Mouse (Mus musculus) liver, embryonic 12.5 days (tissue): Measurements from ENCODE around the gene Trim2. TPM values are rescaled to one million over a fixed set of nuclear protein-coding genes. Genes with fewer than 3 reads are reported as not detected.

ENCODE experiments used
- ATAC-seq: fragments of 200-750 bp; cut with Nextera tagmentation; 2 replicates; pipeline ENCODE4 v1.8.0; 2017; ENCODE audit warnings: moderate number of reproducible peaks, mild to moderate bottlenecking, moderate library complexity
- H3K27ac ChIP-seq: fragments of 300-500 bp; sonication (generic); 2 replicates; pipeline ENCODE4 v1.5.1; 2016; ENCODE audit warnings: mild to moderate bottlenecking
- H3K27me3 ChIP-seq: fragments of 300-500 bp; sonication (generic); replicated peaks from 2 replicates; pipeline ENCODE4 v1.6.1; 2016; ENCODE audit warnings: mild to moderate bottlenecking, moderate library complexity
- H3K36me3 ChIP-seq: fragments of 300-500 bp; sonication (generic); 2 replicates; pipeline ENCODE4 v1.6.1; 2016; ENCODE audit warnings: mild to moderate bottlenecking, moderate library complexity
- H3K4me1 ChIP-seq: fragments of 300-500 bp; sonication (generic); 2 replicates; pipeline ENCODE4 v1.6.1; 2016
- H3K4me2 ChIP-seq: fragments of 300-500 bp; sonication (generic); 2 replicates; pipeline ENCODE4 v1.6.1; 2016; ENCODE audit warnings: mild to moderate bottlenecking, moderate library complexity
- H3K4me3 ChIP-seq: fragments of 300-500 bp; sonication (generic); 2 replicates; pipeline ENCODE4 v1.5.1; 2016; ENCODE audit warnings: mild to moderate bottlenecking, moderate library complexity
- H3K9ac ChIP-seq: fragments of 300-500 bp; sonication (generic); 2 replicates; pipeline ENCODE4 v1.6.1; 2016; ENCODE audit warnings: mild to moderate bottlenecking, moderate library complexity
- H3K9me3 ChIP-seq: fragments of 300-500 bp; sonication (generic); replicated peaks from 2 replicates; pipeline ENCODE4 v1.6.1; 2016; ENCODE audit warnings: mild to moderate bottlenecking, moderate library complexity
- WGBS: fragments of 180-500 bp; shearing (Covaris S2); methylation state at CpG from one replicate; pipeline ENCODE4 v1.1.7; 2016; ENCODE audit not compliant: insufficient replicate concordance; 5-methylcytosine and 5-hydroxymethylcytosine counted together
- polyA plus RNA-seq: library from polyadenylated mRNA; unstranded; fragments of >200 nt; fragmentation: Nextera tagmentation; extraction: Ambion mirVana; gene quantifications from 2 replicates; pipeline ENCODE4 v1.2.1, GENCODE M21; 2016

The Trim2 gene
- polyA plus RNA-seq, 1 experiment from 2014 or later, result 4.0 TPM

DNA sequence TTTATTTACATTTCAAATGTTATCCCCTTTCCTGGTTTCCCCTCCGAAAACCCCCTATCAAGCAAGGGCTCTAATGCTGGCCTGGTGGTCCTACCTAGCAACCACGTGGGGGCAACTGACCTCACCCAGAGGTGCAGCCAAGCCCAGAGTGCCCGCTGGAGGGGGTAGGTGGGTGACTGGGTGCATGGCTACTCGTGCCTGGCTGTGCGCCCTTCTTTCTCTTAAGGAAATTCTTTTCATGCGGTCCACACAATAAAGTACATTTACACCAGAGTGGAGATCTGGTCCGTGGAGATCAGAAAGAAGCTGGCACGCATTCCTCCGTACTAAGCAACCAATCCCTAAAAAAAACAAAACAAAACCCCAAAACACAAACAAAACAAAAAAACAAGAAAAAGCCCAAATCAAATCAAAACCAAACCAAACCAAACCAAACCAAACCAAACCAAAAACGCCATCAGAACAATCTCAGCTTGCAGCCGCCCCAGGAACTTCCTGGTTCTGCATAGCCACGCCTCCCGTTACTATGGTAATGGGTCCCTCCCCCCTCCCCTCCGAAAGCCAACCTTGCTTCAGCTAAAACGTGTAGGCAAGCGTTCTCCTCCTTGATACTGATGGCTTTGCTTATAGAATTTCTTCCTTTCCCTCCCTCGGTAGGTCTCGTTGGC lies 78.3 kb downstream of the Trim2 start:
- peak overlapping the region; percentile 61 for H3K4me2 ChIP-seq
- H3K9ac ChIP-seq, result no peak overlapping the region
- H3K27ac ChIP-seq, result no peak overlapping the region
- peak; percentile 48; the same call in 1 of the 2 replicates for ATAC-seq
- under 1% methylated on average over 18 of the region's 18 CpGs for WGBS
- H3K27me3 ChIP-seq, result no peaks in the 10 kb centered on the region
- H3K4me1 ChIP-seq, result peaks cover 20% of the 10 kb centered on the region
- H3K36me3 ChIP-seq, result no peaks in the 10 kb centered on the region
- 0 out of 2 replicates have a peak, but pooled peaks cover 1% of the 10 kb centered on the region for H3K9me3 ChIP-seq
- peak overlapping the region; percentile 38 for H3K4me3 ChIP-seq

DNA sequence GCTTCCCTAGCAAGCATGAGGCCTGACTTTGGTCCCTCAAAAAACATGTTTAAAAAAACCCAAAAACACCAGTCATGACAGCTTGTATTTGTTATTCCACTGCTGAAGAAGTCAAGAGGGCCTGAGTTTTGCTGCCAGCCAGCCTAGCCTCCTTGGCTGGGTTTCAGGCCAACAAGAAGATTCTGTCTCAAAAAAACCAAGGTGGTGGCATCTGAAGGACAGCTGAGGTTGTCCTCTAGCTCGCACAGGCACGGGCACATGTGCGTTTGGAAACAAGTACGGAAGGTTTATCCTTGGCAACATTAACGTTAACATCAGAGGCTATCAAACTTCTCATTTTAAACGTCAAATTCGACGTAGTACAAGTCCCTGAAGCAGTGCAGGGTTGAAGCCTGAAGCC lies 79.0 kb downstream of the Trim2 start:
- Histone ChIP-seq H3K9me3 (no peaks in the 10 kb centered on the region), H3K4me1 (peaks cover 20% of the 10 kb centered on the region), H3K36me3 (no peaks in the 10 kb centered on the region), H3K27ac (no peak overlapping the region), H3K9ac (no peak overlapping the region), H3K27me3 (no peaks in the 10 kb centered on the region), H3K4me2 (no peak overlapping the region), H3K4me3 (no peak overlapping the region)
- no peak for ATAC-seq
- 43% methylated on average over 8 of the region's 8 CpGs for WGBS

DNA sequence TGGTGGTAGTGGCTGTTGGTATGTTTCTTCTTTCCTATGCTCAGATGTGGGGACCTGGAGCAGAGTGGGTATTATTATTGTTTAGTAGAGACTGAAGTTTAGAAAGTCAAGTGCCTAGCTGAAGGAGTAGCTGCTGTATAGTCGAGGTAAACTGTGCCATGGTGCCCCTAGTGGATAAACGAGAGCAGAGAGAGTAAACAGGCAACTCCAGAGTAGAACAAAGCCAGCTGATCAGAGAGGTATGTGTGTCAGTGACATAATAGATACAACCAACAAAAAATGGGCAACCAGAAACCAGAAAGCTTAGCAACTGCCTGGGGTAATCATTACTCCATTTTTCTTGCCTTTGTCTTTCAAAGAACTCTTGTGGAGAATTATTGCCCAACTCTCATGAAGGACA lies 81.7 kb downstream of the Trim2 start:
- 6% methylated on average over 2 of the region's 2 CpGs for WGBS
- Histone ChIP-seq H3K27ac (no peak overlapping the region), H3K9me3 (no peaks in the 10 kb centered on the region), H3K36me3 (no peaks in the 10 kb centered on the region), H3K4me1 (peaks cover 13% of the 10 kb centered on the region; the same call in 1 of the 2 replicates), H3K9ac (no peak overlapping the region), H3K4me2 (no peak overlapping the region), H3K27me3 (peaks cover 20% of the 10 kb centered on the region), H3K4me3 (no peak overlapping the region)
- no peak for ATAC-seq

DNA sequence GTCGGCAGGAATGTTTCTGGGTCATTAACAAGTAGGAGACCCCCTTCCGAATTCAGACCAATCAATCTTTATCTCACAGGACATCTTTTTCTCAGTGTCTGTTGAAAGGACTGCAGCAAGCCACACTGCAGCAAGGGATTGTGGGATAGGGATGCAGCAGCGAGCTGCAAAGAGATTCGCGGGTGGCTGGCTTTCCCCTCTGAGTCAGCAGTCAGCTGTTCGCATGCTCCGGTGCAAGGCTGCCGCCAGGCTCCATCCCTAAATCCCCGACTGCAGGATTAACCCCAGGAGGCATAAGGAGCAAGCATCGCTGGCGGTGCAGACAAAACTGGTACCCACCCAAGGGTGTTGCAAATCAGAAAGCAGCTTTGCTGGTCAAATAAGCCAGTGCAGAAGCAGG lies 85.9 kb downstream of the Trim2 start:
- Histone ChIP-seq H3K36me3 (no peaks in the 10 kb centered on the region), H3K9me3 (no peaks in the 10 kb centered on the region), H3K4me2 (peak overlapping the region; percentile 48), H3K27ac (no peak overlapping the region), H3K27me3 (peaks cover 46% of the 10 kb centered on the region), H3K4me3 (peak overlapping the region; percentile 26), H3K4me1 (peaks cover 4% of the 10 kb centered on the region; the same call in 1 of the 2 replicates), H3K9ac (no peak overlapping the region; the same call in 1 of the 2 replicates)
- 1% methylated on average over 11 of the region's 11 CpGs for WGBS
- ATAC-seq, result no peak

DNA sequence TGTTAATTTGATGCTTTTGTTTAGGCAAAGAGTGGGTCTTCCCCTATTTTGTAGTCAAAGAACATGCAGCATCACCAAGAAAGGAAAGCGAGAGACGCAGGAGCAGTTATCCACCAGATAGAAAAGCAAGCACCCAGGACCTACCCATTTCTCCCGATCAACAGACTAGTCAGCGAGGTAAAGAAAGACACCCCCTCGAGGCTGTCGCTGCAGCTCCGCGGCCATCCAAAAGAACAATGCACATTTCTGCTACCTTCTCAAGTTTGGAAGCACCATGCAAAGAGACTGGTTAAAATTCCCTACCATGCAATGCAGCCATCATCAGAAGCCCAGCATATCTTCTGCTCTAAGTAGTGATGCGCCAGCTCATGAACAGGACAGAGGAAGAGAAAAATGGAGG lies 86.4 kb downstream of the Trim2 start:
- H3K4me3 ChIP-seq, result peak overlapping the region; percentile 26
- no peaks in the 10 kb centered on the region for H3K36me3 ChIP-seq
- no peak for ATAC-seq
- H3K9ac ChIP-seq, result no peak overlapping the region
- peaks cover 46% of the 10 kb centered on the region for H3K27me3 ChIP-seq
- no peaks in the 10 kb centered on the region for H3K9me3 ChIP-seq
- peaks cover 4% of the 10 kb centered on the region; the same call in 1 of the 2 replicates for H3K4me1 ChIP-seq
- H3K27ac ChIP-seq, result no peak overlapping the region
- WGBS, result 2% methylated on average over 9 of the region's 9 CpGs
- H3K4me2 ChIP-seq, result peak overlapping the region; percentile 48

DNA sequence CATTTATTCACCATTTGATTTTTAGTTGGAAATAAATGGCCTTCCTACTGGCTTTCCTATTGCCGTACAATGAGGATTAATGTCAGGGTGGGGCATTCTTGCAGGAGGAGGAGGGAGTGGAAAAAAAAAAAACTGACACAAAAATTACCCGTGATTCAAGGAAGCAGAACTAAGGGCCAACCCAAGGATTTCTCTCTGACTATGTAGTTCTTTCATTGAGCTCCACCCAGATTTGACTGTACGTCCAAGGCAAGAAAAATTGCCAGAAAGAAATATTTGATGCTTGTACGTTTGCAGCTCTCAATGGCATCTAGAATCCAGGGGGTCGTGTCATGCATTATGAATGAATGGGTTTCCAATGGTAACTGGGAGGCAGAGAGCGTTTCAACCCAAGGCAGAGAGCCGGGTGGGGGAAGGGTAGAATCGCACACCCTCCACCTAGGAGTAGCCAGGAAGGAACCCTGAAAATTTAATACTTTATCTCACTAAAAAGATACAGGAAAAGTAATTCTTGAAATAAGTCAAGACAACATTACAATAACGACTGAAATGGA lies 86.9 kb downstream of the Trim2 start:
- Histone ChIP-seq H3K4me2 (peak overlapping the region; percentile 48), H3K27ac (no peak overlapping the region), H3K4me3 (no peak overlapping the region), H3K36me3 (no peaks in the 10 kb centered on the region), H3K4me1 (peaks cover 4% of the 10 kb centered on the region; the same call in 1 of the 2 replicates), H3K9ac (no peak overlapping the region), H3K27me3 (peaks cover 46% of the 10 kb centered on the region), H3K9me3 (no peaks in the 10 kb centered on the region)
- WGBS, result 15% methylated on average over 9 of the region's 9 CpGs
- no peak for ATAC-seq

DNA sequence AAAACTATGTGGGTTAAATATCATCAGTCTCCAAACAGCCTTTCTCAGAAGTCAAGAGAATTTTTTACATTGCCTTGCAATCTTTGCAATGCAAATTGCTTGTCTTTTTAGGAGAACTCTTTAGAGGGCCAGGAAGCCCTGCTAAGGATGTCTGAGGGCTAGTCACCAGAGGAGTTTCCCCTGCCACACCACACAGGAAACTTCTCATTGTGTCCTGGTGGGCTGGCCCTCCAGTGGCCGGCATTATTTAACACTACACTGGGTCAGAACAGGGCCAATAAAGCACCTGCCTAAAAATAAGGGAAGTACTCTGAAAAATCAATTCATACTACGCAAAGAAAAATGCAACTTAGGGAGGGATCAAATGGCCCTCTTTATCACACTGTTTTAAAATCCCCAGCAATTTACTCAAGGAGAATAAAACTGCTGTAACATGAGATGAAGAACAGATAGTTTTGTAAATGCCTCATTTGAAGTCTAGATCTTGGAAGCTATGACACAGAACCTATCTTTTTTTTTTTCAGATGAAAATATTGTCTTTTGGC lies 87.4 kb downstream of the Trim2 start:
- WGBS, result 13% methylated on average over 2 of the region's 2 CpGs
- no peak overlapping the region for H3K4me2 ChIP-seq

DNA sequence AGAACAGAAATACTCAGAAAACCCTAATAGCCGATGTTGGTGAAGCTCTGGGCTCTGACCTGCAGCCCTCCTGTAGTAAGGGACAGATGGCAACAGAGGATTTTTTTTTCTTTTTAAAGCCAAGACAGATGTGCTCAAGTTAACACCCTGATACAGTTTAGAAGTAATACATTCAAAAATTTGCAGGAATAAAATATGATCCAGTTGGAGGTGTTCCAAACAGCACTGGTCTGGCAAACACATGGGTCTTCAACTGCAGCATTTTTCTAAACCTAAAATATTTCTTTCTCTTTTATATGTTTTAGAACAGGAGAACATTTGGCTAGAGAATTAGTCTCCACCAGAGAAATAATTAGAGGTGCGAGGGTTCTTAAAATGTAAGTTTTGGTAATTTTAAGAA lies 88.2 kb downstream of the Trim2 start:
- Histone ChIP-seq H3K9ac (no peak overlapping the region), H3K4me3 (no peak overlapping the region), H3K4me1 (peaks cover 4% of the 10 kb centered on the region; the same call in 1 of the 2 replicates), H3K9me3 (no peaks in the 10 kb centered on the region), H3K4me2 (no peak overlapping the region), H3K27ac (no peak overlapping the region), H3K27me3 (peaks cover 46% of the 10 kb centered on the region), H3K36me3 (no peaks in the 10 kb centered on the region)
- WGBS, result 76% methylated on average over 2 of the region's 2 CpGs
- no peak for ATAC-seq

More for the DNA sequence above, 87.4 kb downstream of the Trim2 start:
- Histone ChIP-seq H3K9me3 (no peaks in the 10 kb centered on the region), H3K4me1 (peaks cover 4% of the 10 kb centered on the region; the same call in 1 of the 2 replicates), H3K27me3 (peaks cover 46% of the 10 kb centered on the region), H3K4me3 (no peak overlapping the region), H3K27ac (no peak overlapping the region), H3K9ac (no peak overlapping the region), H3K36me3 (no peaks in the 10 kb centered on the region)
- ATAC-seq, result no peak

DNA sequence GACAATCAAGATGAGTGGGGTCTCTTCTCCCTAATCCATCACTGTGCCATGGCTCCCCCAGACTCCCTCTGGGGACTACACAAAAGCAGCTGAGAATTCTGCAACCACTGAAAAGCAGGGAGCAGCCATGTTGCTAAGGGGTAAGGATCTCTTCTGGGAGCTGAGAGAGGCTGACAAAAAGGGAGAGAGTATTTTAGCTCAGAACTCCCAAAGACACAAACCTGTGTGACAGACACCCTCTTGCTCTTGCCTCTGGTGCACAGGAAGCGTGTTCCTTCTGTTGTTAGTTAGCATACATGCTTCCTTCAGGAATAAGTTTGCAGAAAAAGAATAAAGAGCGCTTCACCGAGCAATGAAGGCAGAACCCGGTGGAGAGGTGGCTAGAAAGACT lies 88.7 kb downstream of the Trim2 start:
- no peaks in the 10 kb centered on the region for H3K9me3 ChIP-seq
- no peak overlapping the region for H3K9ac ChIP-seq
- no peaks in the 10 kb centered on the region for H3K36me3 ChIP-seq
- no peak for ATAC-seq
- 58% methylated on average over 4 of the region's 4 CpGs for WGBS
- no peak overlapping the region for H3K27ac ChIP-seq
- peaks cover 46% of the 10 kb centered on the region for H3K27me3 ChIP-seq
- H3K4me1 ChIP-seq, result peaks cover 4% of the 10 kb centered on the region; the same call in 1 of the 2 replicates
- no peak overlapping the region for H3K4me3 ChIP-seq
- no peak overlapping the region for H3K4me2 ChIP-seq

DNA sequence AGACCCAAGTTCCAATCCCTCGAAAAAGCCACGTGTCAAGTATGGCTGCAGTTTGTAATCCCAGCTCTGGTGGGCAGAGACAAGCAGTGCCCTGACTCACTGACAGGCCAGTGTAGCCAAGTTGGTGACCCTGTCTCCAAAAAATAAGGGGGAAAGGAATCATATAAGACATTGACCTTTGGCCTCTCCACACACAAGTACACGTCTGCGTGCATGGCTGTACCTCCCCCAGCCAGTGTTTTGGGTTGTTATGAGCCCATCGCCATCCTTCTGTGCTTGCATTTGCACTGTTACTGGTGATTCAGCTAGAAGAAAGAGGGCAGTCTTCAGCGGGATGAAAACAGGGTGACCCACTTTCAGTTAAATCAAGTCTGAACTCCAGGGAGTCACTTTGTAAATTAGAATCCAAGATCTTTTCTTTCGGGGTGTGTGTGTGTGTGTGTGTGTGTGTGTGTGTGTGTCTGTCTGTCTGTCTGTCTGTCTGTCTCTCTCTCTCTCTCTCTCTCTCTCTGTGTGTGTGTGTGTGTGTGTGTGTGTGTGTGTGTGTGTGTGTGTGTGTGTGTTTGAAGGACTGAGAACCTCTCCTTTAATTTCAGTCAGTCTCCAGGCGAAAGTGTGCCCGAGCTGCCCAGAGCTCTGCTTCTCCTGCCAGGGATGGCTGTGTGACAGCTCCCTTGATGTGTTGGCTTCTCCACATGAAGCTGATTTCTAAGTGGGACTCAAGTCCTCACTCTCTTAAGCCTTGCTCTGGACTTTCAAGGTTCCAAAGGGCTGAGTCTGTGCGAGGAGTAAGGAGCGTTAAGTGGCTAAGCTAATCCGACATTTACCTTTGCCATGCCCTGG lies 89.3 kb downstream of the Trim2 start:
- WGBS, result 63% methylated on average over 12 of the region's 12 CpGs

DNA sequence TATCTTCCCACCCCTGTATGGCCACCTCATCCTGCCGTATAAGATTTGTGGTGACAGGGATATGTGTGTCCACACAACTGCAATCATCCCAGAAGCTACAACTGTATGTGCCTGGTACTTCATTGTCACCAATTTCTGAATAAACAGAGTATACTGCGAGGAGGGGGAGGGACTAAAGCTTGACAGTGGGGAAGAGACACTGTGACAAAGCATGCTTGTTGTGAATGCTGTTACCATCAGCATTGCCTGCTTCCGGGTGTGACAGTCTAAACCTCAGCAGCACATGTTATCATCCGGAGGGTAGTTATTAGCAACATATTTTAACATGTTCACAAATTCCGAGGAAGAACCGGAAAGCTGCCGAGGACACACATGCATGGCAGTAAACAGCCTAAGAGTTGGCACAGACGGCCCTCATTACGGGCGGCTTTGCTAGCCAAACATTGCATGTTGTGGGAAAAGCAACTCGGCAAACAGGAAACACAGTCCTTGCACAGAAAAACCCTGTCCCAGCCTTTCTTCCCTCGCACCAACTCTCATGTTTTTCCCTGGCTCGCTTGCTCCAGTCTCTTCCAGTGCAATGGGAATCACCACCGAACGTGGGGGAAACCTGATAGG lies 90.8 kb downstream of the Trim2 start:
- Histone ChIP-seq H3K27me3 (peaks cover 34% of the 10 kb centered on the region), H3K9me3 (no peaks in the 10 kb centered on the region), H3K9ac (no peak overlapping the region), H3K4me3 (no peak overlapping the region), H3K36me3 (no peaks in the 10 kb centered on the region), H3K4me1 (peaks cover 4% of the 10 kb centered on the region; the same call in 1 of the 2 replicates), H3K4me2 (no peak overlapping the region), H3K27ac (no peak overlapping the region)
- 77% methylated on average over 15 of the region's 15 CpGs for WGBS
- ATAC-seq, result no peak

More for the DNA sequence above, 89.3 kb downstream of the Trim2 start:
- Histone ChIP-seq H3K27ac (no peak overlapping the region), H3K4me3 (no peak overlapping the region), H3K9ac (no peak overlapping the region), H3K4me1 (peaks cover 4% of the 10 kb centered on the region; the same call in 1 of the 2 replicates), H3K27me3 (peaks cover 46% of the 10 kb centered on the region), H3K36me3 (no peaks in the 10 kb centered on the region), H3K9me3 (no peaks in the 10 kb centered on the region), H3K4me2 (no peak overlapping the region)
- ATAC-seq, result no peak
